Mouse (Mus musculus): ENCODE data around the gene Bap1. TPM values are rescaled to one million over a fixed set of nuclear protein-coding genes. Genes with fewer than 3 reads are reported as not detected.

The Bap1 gene
- 77.2 and 84.4 TPM in 2 replicates for polyA plus RNA-seq (2014; fragmentation: Nextera tagmentation; extraction: Ambion mirVana)

DNA sequence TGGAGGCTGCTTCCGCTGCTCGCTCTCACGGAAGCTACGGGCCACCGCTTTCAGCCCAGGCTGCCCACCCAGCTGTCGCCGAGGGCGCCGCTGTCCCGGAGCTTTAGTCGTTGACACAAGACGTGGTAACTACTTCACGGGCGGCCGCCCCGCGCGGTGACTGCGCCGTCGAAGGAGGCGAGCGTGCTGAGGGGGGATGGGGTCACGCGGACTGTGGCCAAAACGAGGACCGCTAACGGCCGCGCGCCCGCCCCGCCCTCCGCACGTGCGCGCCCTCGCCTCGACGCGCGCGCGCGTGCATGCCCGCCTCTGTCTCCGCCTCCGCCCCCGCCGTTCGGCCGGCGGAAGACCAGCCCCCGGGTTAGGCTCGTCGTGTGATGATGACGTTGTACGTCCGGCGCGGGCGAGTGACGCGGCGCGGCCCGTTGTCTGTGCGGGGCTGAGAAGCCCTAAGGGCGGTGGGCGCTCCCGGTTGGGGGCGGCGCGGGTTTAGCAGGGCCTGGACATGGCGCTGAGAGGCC, at the start of gene Bap1, which contains the start of gene Phf7:
Gene Bap1, plus strand, starts transcription at position 367 of the 521 bp plus-strand sequence.
Gene Phf7, minus strand, starts transcription at position 234 of the 521 bp plus-strand sequence.
- Histone ChIP-seq H3K36me3 (ENCODE audit: control insufficient read depth, insufficient read depth, low read length) (peaks cover 28% of the 10 kb centered on the region), H3K4me2 (peak within 1 kb of the TSS; percentile 81), H3K27ac (ENCODE audit: low read depth, low read length) (peak within 1 kb of the TSS; percentile 91), H3K4me1 (replicated peaks; ENCODE audit: control insufficient read depth, insufficient read depth, low read length) (peaks cover 14% of the 10 kb centered on the region), H3K4me3 (ENCODE audit: low read depth, low read length) (peak within 1 kb of the TSS; percentile 71), H3K27me3 (replicated peaks; ENCODE audit: control insufficient read depth, insufficient read depth, low read length) (no peaks in the 10 kb centered on the region), H3K9me3 (ENCODE audit: control insufficient read depth, low read length) (no peaks in the 10 kb centered on the region), H3K9ac (ENCODE audit: low read depth, low read length) (peak within 1 kb of the TSS; percentile 81)
- DNase-seq (ENCODE audit: low spot score) = peak; percentile 97
- under 1% methylated on average over 72 of the region's 75 CpGs for WGBS
- ATAC-seq (replicated peaks; ENCODE audit: low FRiP score) = peak; percentile 87

DNA sequence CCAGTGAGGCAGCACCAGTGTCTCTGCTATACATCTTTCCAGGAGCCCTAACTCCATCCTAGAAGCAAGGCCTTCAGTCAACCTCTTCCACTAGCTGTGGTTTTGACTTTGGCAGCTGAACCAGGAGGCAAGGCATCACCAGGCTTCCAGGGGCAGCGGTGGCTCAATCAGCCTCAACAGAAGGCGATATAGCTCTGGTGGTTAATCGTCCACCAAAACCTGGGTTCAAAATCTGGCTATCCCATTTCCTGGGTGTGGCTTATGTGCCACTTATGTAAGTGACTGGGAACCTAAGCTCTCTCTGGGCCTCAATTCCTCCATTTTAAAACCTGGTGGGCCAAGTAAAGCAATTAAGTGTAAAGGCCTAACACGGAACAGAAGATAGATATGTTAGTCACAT, 46.4 kb upstream of the Bap1 start:
- ATAC-seq (replicated peaks; ENCODE audit: low FRiP score) = no peak

DNA sequence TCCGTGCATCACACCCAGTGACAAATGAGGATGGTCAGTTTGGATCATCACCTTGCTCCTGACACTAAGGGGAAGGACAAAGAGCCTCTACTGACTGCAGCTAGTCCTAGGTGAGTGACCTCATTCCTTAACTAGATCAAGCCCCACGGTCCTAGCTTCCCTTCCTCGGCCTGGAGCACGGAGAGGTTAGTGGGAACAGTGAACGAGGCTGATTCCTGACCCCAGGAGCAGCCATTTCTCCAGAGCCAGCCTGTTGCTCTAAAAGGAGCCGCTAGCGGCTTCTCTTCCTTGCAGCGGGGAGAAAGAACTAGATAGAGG, 46.0 kb upstream of the Bap1 start:
- Histone ChIP-seq H3K4me2 (peak overlapping the region; percentile 93), H3K4me1 (replicated peaks; ENCODE audit: control insufficient read depth, insufficient read depth, low read length) (peaks cover 18% of the 10 kb centered on the region), H3K36me3 (ENCODE audit: control insufficient read depth, insufficient read depth, low read length) (peaks cover 28% of the 10 kb centered on the region), H3K9me3 (ENCODE audit: control insufficient read depth, low read length) (no peaks in the 10 kb centered on the region), H3K27ac (ENCODE audit: low read depth, low read length) (peak overlapping the region; percentile 86), H3K27me3 (replicated peaks; ENCODE audit: control insufficient read depth, insufficient read depth, low read length) (no peaks in the 10 kb centered on the region), H3K9ac (ENCODE audit: low read depth, low read length) (peak overlapping the region; percentile 96), H3K4me3 (ENCODE audit: low read depth, low read length) (peak overlapping the region; percentile 85)
- no peak for ATAC-seq (replicated peaks; ENCODE audit: low FRiP score)
- no peak for DNase-seq (ENCODE audit: low spot score)
- WGBS = 19% methylated on average over 8 of the region's 8 CpGs

More for the DNA sequence above, 46.4 kb upstream of the Bap1 start:
- H3K9me3 ChIP-seq (ENCODE audit: control insufficient read depth, low read length) = no peaks in the 10 kb centered on the region
- H3K4me1 ChIP-seq (replicated peaks; ENCODE audit: control insufficient read depth, insufficient read depth, low read length) = peaks cover 18% of the 10 kb centered on the region
- no peak for DNase-seq (ENCODE audit: low spot score)
- peak overlapping the region; percentile 86; the same call in 1 of the 2 replicates for H3K27ac ChIP-seq (ENCODE audit: low read depth, low read length)
- 55% methylated on average over 4 of the region's 4 CpGs for WGBS
- H3K4me2 ChIP-seq = peak overlapping the region; percentile 93
- H3K4me3 ChIP-seq (ENCODE audit: low read depth, low read length) = peak overlapping the region; percentile 85
- no peaks in the 10 kb centered on the region for H3K27me3 ChIP-seq (replicated peaks; ENCODE audit: control insufficient read depth, insufficient read depth, low read length)
- H3K9ac ChIP-seq (ENCODE audit: low read depth, low read length) = peak overlapping the region; percentile 96
- H3K36me3 ChIP-seq (ENCODE audit: control insufficient read depth, insufficient read depth, low read length) = peaks cover 31% of the 10 kb centered on the region

- Histone ChIP-seq H3K27ac (ENCODE audit: low read depth, low read length) (peak overlapping the region; percentile 86), H3K36me3 (ENCODE audit: control insufficient read depth, insufficient read depth, low read length) (peaks cover 23% of the 10 kb centered on the region), H3K9ac (ENCODE audit: low read depth, low read length) (peak overlapping the region; percentile 96), H3K27me3 (replicated peaks; ENCODE audit: control insufficient read depth, insufficient read depth, low read length) (no peaks in the 10 kb centered on the region), H3K4me3 (ENCODE audit: low read depth, low read length) (peak overlapping the region; percentile 85), H3K9me3 (ENCODE audit: control insufficient read depth, low read length) (no peaks in the 10 kb centered on the region), H3K4me2 (peak overlapping the region; percentile 93), H3K4me1 (replicated peaks; ENCODE audit: control insufficient read depth, insufficient read depth, low read length) (peaks cover 18% of the 10 kb centered on the region)
- WGBS = under 1% methylated on average over 39 of the region's 39 CpGs
- peak; percentile 44 for ATAC-seq (replicated peaks; ENCODE audit: low FRiP score)
- DNase-seq (ENCODE audit: low spot score) = peak; percentile 70
Observed at GRCm38 (mm10) chr14:31205562-31206467, 45.4 kb upstream of the Bap1 start.

- Histone ChIP-seq H3K36me3 (ENCODE audit: control insufficient read depth, insufficient read depth, low read length) (peaks cover 21% of the 10 kb centered on the region; the same call in 1 of the 2 replicates), H3K4me1 (replicated peaks; ENCODE audit: control insufficient read depth, insufficient read depth, low read length) (peaks cover 18% of the 10 kb centered on the region), H3K4me3 (ENCODE audit: low read depth, low read length) (peak overlapping the region; percentile 85), H3K27me3 (replicated peaks; ENCODE audit: control insufficient read depth, insufficient read depth, low read length) (no peaks in the 10 kb centered on the region), H3K9ac (ENCODE audit: low read depth, low read length) (peak overlapping the region; percentile 96), H3K27ac (ENCODE audit: low read depth, low read length) (peak overlapping the region; percentile 86), H3K4me2 (peak overlapping the region; percentile 93), H3K9me3 (ENCODE audit: control insufficient read depth, low read length) (no peaks in the 10 kb centered on the region)
- DNase-seq (ENCODE audit: low spot score) (peak; percentile 88), ATAC-seq (replicated peaks; ENCODE audit: low FRiP score) (peak; percentile 78)
- WGBS = under 1% methylated on average over 48 of the region's 48 CpGs
Observed at GRCm38 (mm10) chr14:31206472-31206981, 44.7 kb upstream of the Bap1 start.

GRCm38 (mm10) chr14:31207070-31207830, 44.0 kb upstream of the Bap1 start:
- peak overlapping the region; percentile 93 for H3K4me2 ChIP-seq
- peak overlapping the region; percentile 85 for H3K4me3 ChIP-seq (ENCODE audit: low read depth, low read length)
- 77% methylated on average over 13 of the region's 13 CpGs for WGBS
- ATAC-seq (replicated peaks; ENCODE audit: low FRiP score) (peak; percentile 66), DNase-seq (ENCODE audit: low spot score) (no peak)
- peaks cover 18% of the 10 kb centered on the region for H3K4me1 ChIP-seq (replicated peaks; ENCODE audit: control insufficient read depth, insufficient read depth, low read length)
- no peaks in the 10 kb centered on the region for H3K9me3 ChIP-seq (ENCODE audit: control insufficient read depth, low read length)
- no peaks in the 10 kb centered on the region for H3K27me3 ChIP-seq (replicated peaks; ENCODE audit: control insufficient read depth, insufficient read depth, low read length)
- peaks cover 15% of the 10 kb centered on the region; the same call in 1 of the 2 replicates for H3K36me3 ChIP-seq (ENCODE audit: control insufficient read depth, insufficient read depth, low read length)
- 0 out of 2 replicates have a peak overlapping the region, but pooled peaks have one; percentile 86 for H3K27ac ChIP-seq (ENCODE audit: low read depth, low read length)
- H3K9ac ChIP-seq (ENCODE audit: low read depth, low read length) = peak overlapping the region; percentile 96

DNA sequence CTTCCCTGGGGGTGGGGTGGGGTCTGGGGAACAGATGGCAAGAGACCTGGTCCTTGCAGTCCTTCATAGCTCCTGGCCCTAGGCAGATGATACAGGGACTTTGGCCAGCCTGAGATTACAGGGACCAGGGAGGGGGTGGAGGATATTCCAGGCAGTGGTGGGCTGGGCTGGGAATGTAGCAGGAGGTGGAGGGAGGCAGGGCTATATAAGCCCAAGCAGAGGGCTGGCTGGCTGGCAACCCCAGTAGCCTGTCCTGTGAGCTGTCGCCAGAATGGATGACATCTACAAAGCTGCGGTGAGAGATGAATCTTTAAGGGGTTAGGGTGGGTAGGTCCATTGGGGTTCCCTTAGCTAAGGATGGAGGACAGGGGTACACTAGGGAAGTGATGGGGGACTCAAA, 43.2 kb upstream of the Bap1 start, which contains the start of gene Tnnc1:
Gene Tnnc1, plus strand, starts transcription at position 229 of the 400 bp plus-strand sequence.
- no peak for DNase-seq (ENCODE audit: low spot score)
- ATAC-seq (replicated peaks; ENCODE audit: low FRiP score) = no peak
- Histone ChIP-seq H3K4me1 (replicated peaks; ENCODE audit: control insufficient read depth, insufficient read depth, low read length) (peaks cover 18% of the 10 kb centered on the region), H3K9me3 (ENCODE audit: control insufficient read depth, low read length) (no peaks in the 10 kb centered on the region), H3K9ac (ENCODE audit: low read depth, low read length) (peak within 1 kb of the TSS; percentile 96), H3K36me3 (ENCODE audit: control insufficient read depth, insufficient read depth, low read length) (peaks cover 8% of the 10 kb centered on the region; the same call in 1 of the 2 replicates), H3K4me2 (peak within 1 kb of the TSS; percentile 93), H3K4me3 (ENCODE audit: low read depth, low read length) (peak within 1 kb of the TSS; percentile 85), H3K27ac (ENCODE audit: low read depth, low read length) (no peak within 1 kb of the TSS), H3K27me3 (replicated peaks; ENCODE audit: control insufficient read depth, insufficient read depth, low read length) (no peaks in the 10 kb centered on the region)
- 74% methylated on average over 2 of the region's 2 CpGs for WGBS

DNA sequence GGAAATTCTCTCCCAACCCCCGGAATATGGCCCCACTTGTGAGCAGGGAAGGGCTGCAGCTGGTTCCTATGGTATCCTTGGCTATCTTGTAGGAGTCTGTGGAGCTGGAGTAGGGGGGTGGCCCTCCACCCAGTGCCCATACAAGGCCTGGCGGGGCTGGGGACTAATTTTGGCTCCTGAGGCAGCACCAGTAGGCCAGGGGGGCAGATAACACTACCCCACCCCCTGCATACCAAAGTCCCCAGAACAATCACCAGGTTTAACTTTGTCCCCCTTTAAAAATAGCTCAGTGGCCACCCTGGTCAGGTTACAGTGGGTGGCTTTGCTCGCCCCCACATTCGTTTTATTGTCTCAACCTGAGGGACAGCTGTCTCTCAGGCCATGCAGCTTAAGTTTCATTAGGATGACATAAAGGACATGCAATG, 42.1 kb upstream of the Bap1 start:
- H3K9me3 ChIP-seq (ENCODE audit: control insufficient read depth, low read length) = no peaks in the 10 kb centered on the region
- H3K4me3 ChIP-seq (ENCODE audit: low read depth, low read length) = no peak overlapping the region
- no peak overlapping the region for H3K4me2 ChIP-seq
- no peak overlapping the region for H3K27ac ChIP-seq (ENCODE audit: low read depth, low read length)
- H3K36me3 ChIP-seq (ENCODE audit: control insufficient read depth, insufficient read depth, low read length) = peaks cover 4% of the 10 kb centered on the region; the same call in 1 of the 2 replicates
- ATAC-seq (replicated peaks; ENCODE audit: low FRiP score) = no peak
- peaks cover 20% of the 10 kb centered on the region for H3K4me1 ChIP-seq (replicated peaks; ENCODE audit: control insufficient read depth, insufficient read depth, low read length)
- DNase-seq (ENCODE audit: low spot score) = no peak
- 71% methylated on average over 4 of the region's 4 CpGs for WGBS
- H3K9ac ChIP-seq (ENCODE audit: low read depth, low read length) = no peak overlapping the region
- no peaks in the 10 kb centered on the region for H3K27me3 ChIP-seq (replicated peaks; ENCODE audit: control insufficient read depth, insufficient read depth, low read length)
